Mouse (Mus musculus): ENCODE measurements around the gene Unc93a2. TPM values are rescaled to one million over a fixed set of nuclear protein-coding genes. Genes with fewer than 3 reads are reported as not detected.
"Not testable (repeated sequence)": the region's sequence is repeated elsewhere in the genome, so short reads cannot be mapped to it uniquely, and the experiment has no call there.

Gene Unc93a2
- polyA plus RNA-seq, 1 experiment from 2014 or later = 2.6 TPM

DNA sequence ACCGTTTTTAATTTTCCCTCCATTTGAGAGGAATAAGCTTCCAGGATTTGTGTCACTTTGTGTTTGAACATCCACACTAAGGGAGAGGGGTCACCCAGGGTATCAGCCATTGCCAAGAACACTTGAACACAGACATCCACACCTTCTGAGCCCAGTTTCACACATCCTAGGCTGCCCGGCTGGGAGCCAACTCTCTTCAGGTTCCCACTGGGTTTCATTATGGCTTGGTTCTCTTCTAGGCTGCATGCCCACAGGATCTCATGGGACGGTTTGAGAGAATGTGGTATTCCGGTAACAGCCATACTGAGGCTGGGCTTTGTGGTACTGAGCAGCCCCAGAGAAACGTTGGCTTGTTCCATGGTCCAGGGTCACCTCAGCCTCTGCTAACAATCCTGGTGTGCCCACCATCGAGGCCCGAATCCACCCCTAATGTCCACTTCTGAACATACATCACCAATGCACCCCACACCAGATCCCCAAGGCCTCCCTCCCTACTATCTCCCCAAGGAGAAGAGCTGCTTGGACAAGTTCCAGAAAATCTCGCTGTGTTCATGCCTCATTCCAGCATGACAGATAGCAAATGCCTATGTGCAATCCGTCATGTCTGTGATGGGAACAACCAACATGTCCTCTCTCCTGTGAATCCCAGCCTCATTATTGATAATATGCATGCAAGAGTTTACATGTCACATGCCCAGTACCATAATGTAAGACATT, 24.4 kb downstream of the Unc93a2 start:
- DNase-seq (ENCODE audit: low spot score); H3K9me3 ChIP-seq (ENCODE audit: control insufficient read depth, low read length); H3K9ac ChIP-seq (ENCODE audit: low read length); H3K4me2 ChIP-seq (replicated peaks; ENCODE audit: low read depth); H3K27ac ChIP-seq (replicated peaks); H3K27me3 ChIP-seq (ENCODE audit: control insufficient read depth, insufficient read depth, low read length); ATAC-seq (ENCODE audit: low FRiP score, low TSS enrichment); H3K4me3 ChIP-seq (ENCODE audit: low read depth, low read length); H3K4me1 ChIP-seq (replicated peaks; ENCODE audit: control insufficient read depth, insufficient read depth); H3K36me3 ChIP-seq (ENCODE audit: control insufficient read depth, insufficient read depth, low read length): not testable (repeated sequence)
- WGBS = 79% methylated on average over 8 of the region's 9 CpGs

DNA sequence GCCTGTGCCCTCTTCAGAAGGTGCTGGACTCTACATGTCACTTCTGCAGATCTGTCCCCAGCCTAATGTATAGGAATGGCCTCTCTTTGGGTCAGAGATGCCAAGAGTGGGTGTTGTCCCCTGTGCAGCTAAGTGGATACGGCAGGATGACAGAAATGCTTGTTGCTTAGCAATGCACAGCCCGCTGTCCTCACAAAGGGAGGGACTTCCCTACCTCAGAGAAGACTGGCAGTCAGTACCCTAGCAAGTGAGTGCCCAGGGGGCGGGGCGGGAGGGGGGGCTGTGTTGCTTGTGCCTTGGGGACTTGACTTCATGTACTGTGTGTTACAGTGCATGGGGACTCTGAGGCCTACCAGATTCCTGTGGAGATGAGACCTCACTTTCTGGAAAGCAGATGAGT, 25.5 kb downstream of the Unc93a2 start:
- H3K4me1 ChIP-seq (replicated peaks; ENCODE audit: control insufficient read depth, insufficient read depth); DNase-seq (ENCODE audit: low spot score); H3K36me3 ChIP-seq (ENCODE audit: control insufficient read depth, insufficient read depth, low read length); H3K27ac ChIP-seq (replicated peaks); H3K4me2 ChIP-seq (replicated peaks; ENCODE audit: low read depth); H3K27me3 ChIP-seq (ENCODE audit: control insufficient read depth, insufficient read depth, low read length); H3K9ac ChIP-seq (ENCODE audit: low read length); ATAC-seq (ENCODE audit: low FRiP score, low TSS enrichment); H3K4me3 ChIP-seq (ENCODE audit: low read depth, low read length); H3K9me3 ChIP-seq (ENCODE audit: control insufficient read depth, low read length): not testable (repeated sequence)
- WGBS = 88% methylated on average over 4 of the region's 4 CpGs

GRCm38 (mm10) chr17:7352596-7352995, 32.7 kb downstream of the Unc93a2 start, which contains the start of gene Ttll2:
Ttll2 (minus strand) TSS chr17:7352696.
- not testable (repeated sequence) for H3K4me3 ChIP-seq (ENCODE audit: low read depth, low read length); H3K27me3 ChIP-seq (ENCODE audit: control insufficient read depth, insufficient read depth, low read length); H3K4me2 ChIP-seq (replicated peaks; ENCODE audit: low read depth); H3K36me3 ChIP-seq (ENCODE audit: control insufficient read depth, insufficient read depth, low read length); H3K4me1 ChIP-seq (replicated peaks; ENCODE audit: control insufficient read depth, insufficient read depth); DNase-seq (ENCODE audit: low spot score); H3K9ac ChIP-seq (ENCODE audit: low read length); H3K27ac ChIP-seq (replicated peaks); ATAC-seq (ENCODE audit: low FRiP score, low TSS enrichment); H3K9me3 ChIP-seq (ENCODE audit: control insufficient read depth, low read length)
- WGBS = 83% methylated on average over 1 of the region's 1 CpGs

DNA sequence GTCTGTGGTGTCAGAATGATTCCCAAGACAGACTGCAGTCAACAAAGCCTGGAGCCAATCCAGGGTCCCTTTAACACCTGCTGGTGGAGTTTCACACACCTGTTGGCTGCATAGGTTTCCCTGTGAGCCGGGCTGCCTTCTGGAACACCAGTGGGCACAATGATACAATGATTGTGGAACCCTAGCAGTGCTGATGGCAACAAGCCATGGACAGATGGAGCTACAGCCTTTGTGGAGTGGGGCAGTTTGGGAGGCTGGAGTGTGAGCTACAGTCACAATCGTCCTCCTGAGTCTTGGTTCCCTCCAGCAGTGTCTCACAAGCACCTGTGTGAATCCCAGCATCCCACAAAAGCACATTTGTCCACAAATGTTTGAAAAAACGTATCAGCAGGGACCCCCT, 36.5 kb downstream of the Unc93a2 start:
- H3K9me3 ChIP-seq (ENCODE audit: control insufficient read depth, low read length); DNase-seq (ENCODE audit: low spot score); H3K4me1 ChIP-seq (replicated peaks; ENCODE audit: control insufficient read depth, insufficient read depth); H3K4me2 ChIP-seq (replicated peaks; ENCODE audit: low read depth); H3K4me3 ChIP-seq (ENCODE audit: low read depth, low read length); ATAC-seq (ENCODE audit: low FRiP score, low TSS enrichment); H3K27ac ChIP-seq (replicated peaks); H3K9ac ChIP-seq (ENCODE audit: low read length); H3K36me3 ChIP-seq (ENCODE audit: control insufficient read depth, insufficient read depth, low read length); H3K27me3 ChIP-seq (ENCODE audit: control insufficient read depth, insufficient read depth, low read length): not testable (repeated sequence)
- 69% methylated on average over 2 of the region's 3 CpGs for WGBS

GRCm38 (mm10) chr17:7337381-7337780, 47.9 kb downstream of the Unc93a2 start:
- not testable (repeated sequence) for H3K36me3 ChIP-seq (ENCODE audit: control insufficient read depth, insufficient read depth, low read length); H3K27ac ChIP-seq (replicated peaks); ATAC-seq (ENCODE audit: low FRiP score, low TSS enrichment); H3K4me1 ChIP-seq (replicated peaks; ENCODE audit: control insufficient read depth, insufficient read depth); H3K4me2 ChIP-seq (replicated peaks; ENCODE audit: low read depth); H3K9me3 ChIP-seq (ENCODE audit: control insufficient read depth, low read length); H3K4me3 ChIP-seq (ENCODE audit: low read depth, low read length); H3K27me3 ChIP-seq (ENCODE audit: control insufficient read depth, insufficient read depth, low read length); DNase-seq (ENCODE audit: low spot score); H3K9ac ChIP-seq (ENCODE audit: low read length)
- WGBS = 47% methylated on average over 8 of the region's 9 CpGs

- not testable (repeated sequence) for H3K9me3 ChIP-seq (ENCODE audit: control insufficient read depth, low read length); H3K36me3 ChIP-seq (ENCODE audit: control insufficient read depth, insufficient read depth, low read length); H3K9ac ChIP-seq (ENCODE audit: low read length); H3K4me2 ChIP-seq (replicated peaks; ENCODE audit: low read depth); H3K27ac ChIP-seq (replicated peaks); H3K4me1 ChIP-seq (replicated peaks; ENCODE audit: control insufficient read depth, insufficient read depth); H3K27me3 ChIP-seq (ENCODE audit: control insufficient read depth, insufficient read depth, low read length); DNase-seq (ENCODE audit: low spot score); ATAC-seq (ENCODE audit: low FRiP score, low TSS enrichment); H3K4me3 ChIP-seq (ENCODE audit: low read depth, low read length)
- 66% methylated on average over 3 of the region's 5 CpGs for WGBS
Observed at GRCm38 (mm10) chr17:7332745-7333144, 52.5 kb downstream of the Unc93a2 start.

- not testable (repeated sequence) for H3K27ac ChIP-seq (replicated peaks); ATAC-seq (ENCODE audit: low FRiP score, low TSS enrichment); H3K4me1 ChIP-seq (replicated peaks; ENCODE audit: control insufficient read depth, insufficient read depth); DNase-seq (ENCODE audit: low spot score); H3K36me3 ChIP-seq (ENCODE audit: control insufficient read depth, insufficient read depth, low read length); H3K9me3 ChIP-seq (ENCODE audit: control insufficient read depth, low read length); H3K4me2 ChIP-seq (replicated peaks; ENCODE audit: low read depth); H3K27me3 ChIP-seq (ENCODE audit: control insufficient read depth, insufficient read depth, low read length); H3K9ac ChIP-seq (ENCODE audit: low read length); H3K4me3 ChIP-seq (ENCODE audit: low read depth, low read length)
- WGBS = 53% methylated on average over 3 of the region's 8 CpGs
Observed at GRCm38 (mm10) chr17:7326415-7326814, 58.8 kb downstream of the Unc93a2 start.

DNA sequence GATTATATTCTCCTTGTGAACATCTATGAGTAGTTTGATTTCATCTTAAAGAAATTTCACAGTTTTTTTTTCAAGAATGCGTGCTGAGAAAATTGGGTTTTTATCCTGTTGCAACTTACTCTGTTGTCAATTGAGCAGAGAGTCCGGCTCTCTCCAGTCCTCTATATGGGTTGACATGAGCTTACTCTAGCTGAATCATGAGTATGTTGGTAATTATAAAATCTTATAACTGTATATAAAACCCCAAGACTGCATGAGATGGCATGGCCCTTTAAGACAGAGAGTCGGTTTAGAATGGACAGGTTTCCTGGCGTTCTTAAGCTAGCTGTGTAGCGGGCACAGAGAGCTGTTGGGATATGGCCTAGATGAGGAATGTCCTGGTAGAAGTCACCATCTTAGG, 60.9 kb downstream of the Unc93a2 start, which contains the start of gene Tcp10a:
Gene Tcp10a (plus strand): TSS at position 301 of the 400 bp plus-strand sequence.
- not testable (repeated sequence) for H3K27ac ChIP-seq (replicated peaks); H3K27me3 ChIP-seq (ENCODE audit: control insufficient read depth, insufficient read depth, low read length); H3K9me3 ChIP-seq (ENCODE audit: control insufficient read depth, low read length); H3K4me2 ChIP-seq (replicated peaks; ENCODE audit: low read depth); H3K4me3 ChIP-seq (ENCODE audit: low read depth, low read length); DNase-seq (ENCODE audit: low spot score); H3K4me1 ChIP-seq (replicated peaks; ENCODE audit: control insufficient read depth, insufficient read depth); H3K36me3 ChIP-seq (ENCODE audit: control insufficient read depth, insufficient read depth, low read length); ATAC-seq (ENCODE audit: low FRiP score, low TSS enrichment); H3K9ac ChIP-seq (ENCODE audit: low read length)
- WGBS = 86% methylated on average over 3 of the region's 5 CpGs

DNA sequence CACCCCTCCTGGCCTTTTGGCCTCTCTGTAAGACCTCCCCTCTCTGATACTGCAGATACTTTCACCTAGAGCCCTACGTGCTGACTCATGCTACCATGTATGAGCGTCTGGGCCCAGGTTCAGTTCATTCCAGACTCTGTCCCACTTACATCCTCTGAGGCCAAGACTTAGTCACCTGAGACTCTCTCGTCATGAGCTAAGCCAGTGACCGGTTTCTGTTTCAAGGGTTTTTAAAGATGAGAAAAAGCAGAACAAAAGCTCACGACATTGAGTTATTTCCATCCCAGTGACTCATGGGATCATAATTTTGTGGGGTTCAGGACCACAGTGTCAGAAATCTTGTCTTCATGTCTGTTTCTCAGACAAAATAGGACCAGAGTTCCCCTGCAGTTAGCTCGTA, 65.5 kb downstream of the Unc93a2 start:
- WGBS = 70% methylated on average over 6 of the region's 6 CpGs
- not testable (repeated sequence) for H3K27ac ChIP-seq (replicated peaks); H3K27me3 ChIP-seq (ENCODE audit: control insufficient read depth, insufficient read depth, low read length); H3K4me2 ChIP-seq (replicated peaks; ENCODE audit: low read depth); H3K9ac ChIP-seq (ENCODE audit: low read length); H3K4me1 ChIP-seq (replicated peaks; ENCODE audit: control insufficient read depth, insufficient read depth); H3K4me3 ChIP-seq (ENCODE audit: low read depth, low read length); H3K36me3 ChIP-seq (ENCODE audit: control insufficient read depth, insufficient read depth, low read length); ATAC-seq (ENCODE audit: low FRiP score, low TSS enrichment); H3K9me3 ChIP-seq (ENCODE audit: control insufficient read depth, low read length); DNase-seq (ENCODE audit: low spot score)

All from stomach, postnatal 0 days (tissue).